Mouse (Mus musculus): Measurements from ENCODE around the gene Cnr2. TPM values are rescaled to one million over a fixed set of nuclear protein-coding genes. Genes with fewer than 3 reads are reported as not detected.
"Not testable (repeated sequence)": the region's sequence is repeated elsewhere in the genome, so short reads cannot be mapped to it uniquely, and the experiment has no call there.

The Cnr2 gene
- total RNA-seq, 2 experiments from 2014 or later: 2.4 to 3.9 TPM

DNA sequence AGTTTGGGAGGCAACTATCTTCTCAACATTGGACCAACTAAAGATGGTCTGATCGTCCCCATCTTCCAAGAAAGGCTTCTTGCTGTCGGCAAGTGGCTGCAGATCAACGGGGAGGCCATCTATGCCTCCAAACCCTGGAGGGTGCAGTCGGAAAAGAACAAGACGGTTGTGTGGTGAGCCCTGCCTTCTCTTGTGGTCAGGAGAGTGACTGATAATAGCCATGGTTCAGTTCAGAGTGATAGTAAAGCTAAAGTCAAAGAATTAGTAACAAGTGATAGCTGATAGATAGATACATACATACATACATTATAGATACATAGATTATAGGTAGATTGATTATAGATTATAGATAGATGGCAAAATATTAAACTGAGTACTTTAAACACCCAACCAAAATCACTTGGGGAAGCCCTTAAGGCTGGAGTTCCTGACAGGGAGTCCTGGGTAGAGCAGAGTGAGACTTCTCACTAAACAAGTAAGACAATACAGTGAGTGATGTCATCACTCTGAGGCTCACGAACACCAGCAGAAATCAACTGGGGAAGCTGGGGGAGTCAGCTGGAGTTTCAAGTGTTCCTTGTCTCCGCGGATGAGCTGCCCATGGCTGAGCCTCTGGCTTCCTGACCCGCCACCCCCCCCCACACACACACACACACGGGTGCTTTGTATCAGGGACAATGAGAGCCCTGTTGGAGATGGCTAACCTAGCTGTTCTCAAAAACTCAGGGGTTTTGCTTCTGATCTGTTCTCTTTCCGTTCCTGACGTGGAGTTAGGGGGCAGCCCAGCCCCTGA, 39.7 kb downstream of the Cnr2 start:
- no peak for DNase-seq

DNA sequence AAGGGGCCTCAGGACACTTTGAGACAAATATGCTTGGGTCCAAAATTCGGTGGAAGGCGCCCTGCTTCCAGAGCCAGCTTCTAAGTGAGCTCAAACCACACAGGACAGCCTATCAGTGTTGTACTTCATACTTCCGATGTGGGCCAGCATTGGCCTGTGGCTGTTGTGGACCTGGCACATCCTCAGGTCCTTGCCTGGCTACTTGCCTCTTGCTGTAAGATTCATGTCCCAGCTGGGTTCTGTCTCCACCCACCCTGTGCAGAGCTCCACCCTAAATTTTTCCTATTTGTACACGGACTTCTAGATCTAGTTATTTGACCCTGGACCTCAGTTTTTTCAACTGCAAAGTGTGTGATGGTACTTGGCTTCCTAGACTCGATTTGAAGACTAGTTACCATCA, 40.3 kb downstream of the Cnr2 start:
- DNase-seq: peak; percentile 55

DNA sequence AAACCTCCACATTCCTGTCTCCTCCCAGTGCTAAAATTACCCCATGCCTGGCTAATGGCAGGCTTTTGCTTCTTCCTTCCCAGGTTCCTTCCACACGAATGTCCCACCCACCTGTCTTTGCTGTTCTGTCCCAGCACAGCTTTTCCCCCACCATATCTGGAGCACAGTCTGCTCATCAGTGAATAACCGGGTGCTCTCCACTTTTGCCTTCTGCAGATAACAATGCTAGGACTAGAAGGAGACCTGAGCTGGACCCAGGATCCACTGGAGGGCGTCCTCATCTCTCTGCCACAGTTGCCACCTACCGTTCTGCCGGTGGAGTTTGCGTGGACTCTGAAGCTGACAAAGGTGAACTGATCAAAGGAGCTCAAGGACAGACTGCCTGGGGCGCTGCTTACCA, 43.7 kb downstream of the Cnr2 start:
- DNase-seq: no peak

DNA sequence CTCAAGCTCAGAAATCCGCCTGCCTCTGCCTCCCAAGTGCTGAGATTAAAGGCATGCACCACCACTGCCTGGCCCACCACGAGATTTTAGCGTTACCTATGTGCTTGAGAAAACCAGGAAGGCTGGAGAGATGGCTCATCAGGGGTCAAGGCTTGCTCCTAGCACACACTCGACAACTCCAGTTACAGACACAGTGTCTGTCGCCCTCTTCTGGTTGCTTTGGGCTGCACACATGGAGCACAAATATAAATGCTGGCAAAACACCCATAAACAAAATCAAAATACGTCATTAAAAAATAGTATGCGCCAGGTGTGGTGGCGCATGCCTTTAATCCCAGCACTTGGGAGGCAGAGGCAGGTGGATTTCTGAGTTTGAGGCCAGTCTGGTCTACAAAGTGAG, 45.8 kb downstream of the Cnr2 start:
- not testable (repeated sequence) for DNase-seq

DNA sequence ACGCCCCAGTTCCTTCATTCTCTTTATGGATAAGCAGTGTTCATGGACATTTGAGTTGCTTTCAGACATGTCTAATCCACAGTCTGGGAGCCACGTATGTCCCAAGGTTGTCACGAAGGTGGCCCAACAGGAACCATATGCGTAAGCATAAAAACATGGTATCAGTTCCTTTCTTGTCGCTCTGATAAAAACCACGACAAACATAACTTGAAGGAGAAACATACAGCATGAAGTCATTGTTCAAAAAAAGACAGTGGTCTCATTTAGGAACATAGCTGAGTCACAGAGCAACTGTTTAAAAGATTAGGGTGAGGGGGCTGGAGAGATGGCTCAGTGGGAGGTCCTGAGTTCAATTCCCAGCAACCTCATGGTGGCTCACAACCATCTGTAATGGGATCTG, 47.0 kb downstream of the Cnr2 start:
- no peak for DNase-seq

DNA sequence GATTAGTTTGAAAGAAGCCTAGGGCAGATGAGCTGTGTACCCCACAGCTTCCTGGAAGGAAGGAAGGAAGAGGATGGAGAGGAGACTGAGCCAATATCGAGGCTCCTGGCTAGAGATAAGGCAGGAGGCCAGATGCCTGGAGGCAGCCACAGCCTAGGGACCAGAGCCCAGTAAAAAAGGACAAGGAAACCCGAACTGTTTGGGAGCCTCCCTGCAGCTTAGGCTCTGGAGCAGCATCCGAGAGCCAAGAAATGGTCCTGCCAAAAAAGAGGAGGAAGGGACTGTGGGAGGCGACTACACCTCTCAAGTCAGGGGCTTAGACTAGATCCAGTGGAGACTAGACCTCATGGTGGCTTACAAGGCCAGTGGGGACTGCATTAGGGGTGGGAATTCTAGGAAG, 48.2 kb downstream of the Cnr2 start:
- no peak for DNase-seq

DNA sequence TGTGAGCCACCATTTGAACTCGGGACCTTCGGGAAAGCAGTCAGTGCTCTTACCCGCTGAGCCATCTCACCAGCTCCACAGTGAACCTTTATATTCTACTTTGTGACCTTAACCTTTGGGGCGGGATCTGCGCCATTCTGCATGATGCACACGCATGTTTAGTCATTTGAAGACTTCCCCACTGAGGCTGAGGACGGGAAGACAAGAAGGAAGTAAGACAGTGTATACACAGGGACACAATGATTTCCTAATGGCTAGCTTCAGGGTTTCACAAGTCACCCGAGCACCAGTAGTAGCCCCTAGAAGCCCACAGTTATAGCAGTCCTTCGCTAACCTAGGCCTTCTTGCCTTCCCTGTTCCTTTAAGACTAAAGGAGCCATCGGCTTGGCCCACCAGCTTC, 50.5 kb downstream of the Cnr2 start:
- DNase-seq: no peak

DNA sequence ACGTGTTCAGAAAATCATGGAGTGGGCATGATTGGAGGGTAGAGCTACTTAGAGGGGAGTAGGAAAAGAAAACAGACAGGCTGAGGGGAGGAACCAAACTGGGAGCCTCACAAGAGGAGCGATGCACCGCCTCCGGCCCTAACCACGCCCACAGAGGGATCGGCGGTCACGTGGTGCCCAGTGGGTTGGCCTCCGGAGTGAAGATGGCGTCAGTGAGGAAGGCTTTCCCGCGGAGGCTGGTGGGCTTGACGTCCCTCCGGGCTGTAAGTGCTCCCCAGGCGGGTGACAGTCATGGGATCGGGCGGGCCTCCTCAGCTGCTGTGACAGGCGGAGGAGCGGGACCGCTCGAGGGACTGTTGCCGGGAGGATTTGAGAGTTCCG, 51.1 kb downstream of the Cnr2 start, which contains the start of gene Hmgcl:
Gene Hmgcl (plus strand): TSS at position 171 of the 381 bp plus-strand sequence.
- DNase-seq: peak; percentile 98

DNA sequence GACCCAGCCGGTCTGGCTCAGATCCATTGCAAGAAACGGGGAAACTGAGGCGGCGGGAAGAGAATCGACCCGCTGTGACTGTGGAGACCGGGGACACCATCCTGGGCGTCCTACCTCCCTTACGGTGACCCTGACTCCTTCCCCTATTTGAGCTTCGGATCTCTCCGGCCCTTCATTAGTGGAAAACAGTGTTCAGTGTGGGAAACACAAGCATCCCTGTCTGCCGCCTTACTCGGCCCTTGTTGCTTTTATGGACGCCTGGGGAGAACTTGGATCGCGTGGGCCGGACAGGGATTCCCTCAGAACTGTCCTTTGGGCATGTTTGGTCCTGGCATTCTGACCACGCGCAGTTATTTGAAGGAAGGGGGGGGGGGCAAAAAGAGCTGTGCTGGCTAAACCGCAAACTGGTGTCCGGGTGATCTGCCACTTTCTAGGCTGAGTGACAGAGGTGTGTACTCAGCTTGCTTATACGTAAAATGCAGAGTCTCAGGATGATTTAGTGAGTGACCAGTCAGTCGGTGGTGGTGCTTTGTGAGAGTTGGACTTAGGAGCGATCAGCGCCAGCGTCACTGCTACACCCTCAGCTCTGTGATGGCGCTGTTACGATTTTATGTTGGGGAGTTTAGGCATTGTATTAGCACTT, 51.6 kb downstream of the Cnr2 start:
- DNase-seq: no peak

DNA sequence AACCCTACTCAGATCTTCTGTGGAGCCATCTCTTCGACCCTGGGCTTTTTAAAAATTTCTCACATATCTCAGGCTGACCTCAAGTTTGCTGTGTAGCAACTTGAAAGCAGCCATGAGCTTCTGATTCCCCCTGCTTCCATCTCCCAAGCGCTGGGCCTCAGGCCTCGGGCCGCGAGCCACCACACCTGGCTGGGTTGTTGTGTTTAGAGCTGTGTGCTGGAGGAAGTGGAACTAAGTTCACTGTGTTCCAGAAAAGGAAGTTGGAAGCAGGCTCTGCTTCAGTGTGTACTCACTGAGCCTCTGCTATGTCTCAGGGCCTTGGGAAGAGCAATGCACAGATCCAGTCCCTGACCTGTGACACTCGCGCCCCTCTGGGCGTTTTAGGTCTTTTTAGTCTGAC, 52.9 kb downstream of the Cnr2 start:
- no peak for DNase-seq

DNA sequence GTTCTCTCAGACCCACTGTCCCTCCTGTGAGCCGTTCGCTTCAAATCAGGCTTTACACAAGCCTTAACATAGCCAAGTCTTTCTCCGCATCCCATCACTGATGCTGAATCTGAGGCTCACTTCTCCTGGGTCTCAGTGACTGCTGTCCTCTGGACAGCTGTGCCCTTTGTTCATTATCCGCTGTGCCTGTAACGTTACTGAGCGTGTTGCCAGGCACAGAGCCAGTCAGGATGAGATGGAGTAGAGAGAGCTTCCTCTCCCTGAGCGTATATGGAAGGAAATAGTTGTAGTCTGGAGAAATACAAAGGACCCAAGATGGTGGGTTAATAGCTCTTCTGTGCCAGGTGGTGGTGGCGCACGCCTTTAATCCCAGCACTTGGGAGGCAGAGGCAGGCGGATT, 54.3 kb downstream of the Cnr2 start:
- no peak for DNase-seq

DNA sequence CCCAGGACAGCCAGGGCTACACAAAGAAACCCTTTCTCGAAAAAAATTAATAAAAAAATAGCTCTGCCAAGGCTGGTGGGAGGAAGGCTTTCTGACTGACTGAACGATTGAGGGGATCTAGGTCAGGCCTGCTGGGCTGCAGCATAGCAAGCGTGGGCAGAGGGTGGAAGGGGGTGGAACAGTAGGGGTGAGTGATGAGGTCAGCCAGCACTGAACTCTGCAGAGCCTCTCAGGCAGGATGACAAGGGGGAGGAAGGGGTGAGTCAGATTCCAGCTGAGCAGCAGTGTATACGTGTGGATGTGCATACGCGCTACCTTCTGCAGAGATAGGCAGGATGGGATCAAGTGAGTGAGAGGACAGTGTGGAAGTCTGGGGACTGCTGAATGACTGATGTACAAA, 54.7 kb downstream of the Cnr2 start:
- DNase-seq: no peak

DNA sequence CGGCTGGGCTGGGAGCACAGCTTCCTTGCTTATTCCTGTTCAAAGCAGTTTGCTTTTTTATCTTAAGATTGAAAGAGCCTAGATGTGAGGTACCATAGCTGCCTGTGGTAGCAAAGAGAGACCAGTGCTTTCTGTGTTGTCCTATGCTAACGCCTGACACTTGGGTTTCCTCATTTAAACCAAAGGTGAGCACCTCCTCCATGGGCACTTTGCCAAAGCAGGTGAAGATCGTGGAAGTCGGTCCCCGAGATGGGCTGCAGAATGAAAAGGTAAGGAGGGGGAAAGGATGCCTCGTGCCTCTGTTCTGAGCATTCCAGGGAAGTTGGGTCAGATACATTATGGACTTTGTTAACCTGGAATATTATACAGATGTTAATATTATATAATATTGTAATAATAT, 55.2 kb downstream of the Cnr2 start:
- no peak for DNase-seq

DNA sequence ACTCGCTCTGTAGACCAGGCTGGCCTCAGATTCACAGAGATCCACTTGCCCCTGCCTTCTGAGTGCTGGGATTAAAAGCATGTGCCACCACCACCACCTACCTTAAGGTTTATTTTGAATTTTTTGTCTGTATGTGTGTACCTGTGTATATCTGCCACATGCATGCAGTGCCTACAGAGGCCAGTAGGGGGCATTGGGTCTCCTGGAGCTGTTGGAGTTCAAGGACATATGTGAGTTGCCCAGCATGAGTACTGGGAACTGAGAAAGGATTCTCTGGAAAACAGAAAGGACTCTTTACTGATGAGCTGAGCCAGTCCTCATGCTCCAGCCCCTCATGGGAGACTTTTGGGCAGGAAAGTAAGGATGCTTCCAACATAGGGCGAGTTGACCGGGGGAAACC, 56.3 kb downstream of the Cnr2 start:
- DNase-seq: no peak

DNA sequence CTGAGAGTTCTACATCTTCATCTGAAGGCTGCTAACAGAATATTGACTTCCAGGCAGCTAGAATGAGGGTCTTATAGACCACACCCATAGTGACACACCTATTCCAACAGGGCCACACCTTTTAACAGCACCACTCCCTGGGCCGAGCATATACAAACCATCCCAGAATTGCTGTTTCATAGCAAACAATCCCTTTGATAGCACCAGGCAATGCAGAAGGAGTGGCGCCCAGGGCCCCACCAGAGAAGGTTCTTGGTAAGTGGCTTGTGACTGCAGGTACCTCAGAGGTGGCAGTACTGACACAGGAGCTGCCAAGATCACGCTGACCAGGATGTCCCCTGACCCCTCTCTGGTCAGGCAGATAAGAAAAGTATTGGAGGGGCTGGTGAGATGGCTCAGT, 58.0 kb downstream of the Cnr2 start:
- DNase-seq: no peak

DNA sequence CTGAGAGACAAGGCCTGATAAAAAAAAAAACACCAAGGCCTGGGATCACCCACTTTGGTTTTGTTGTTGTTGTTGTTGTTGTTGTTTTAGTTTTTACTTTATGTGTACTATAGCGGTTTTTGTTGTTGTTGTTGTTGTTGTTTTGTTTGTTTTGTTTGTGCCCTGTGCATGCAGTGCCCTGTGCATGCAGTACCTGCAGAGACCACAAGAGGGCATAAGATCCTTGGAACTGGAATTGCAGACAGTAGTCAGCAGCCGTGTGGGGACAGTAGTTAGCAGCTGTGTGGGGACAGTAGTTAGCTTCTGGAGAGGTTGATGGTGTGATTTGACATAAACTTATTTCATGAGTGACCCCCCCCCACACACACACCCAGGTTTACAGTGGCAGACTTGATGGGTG, 59.0 kb downstream of the Cnr2 start:
- peak; percentile 85 for DNase-seq

DNA sequence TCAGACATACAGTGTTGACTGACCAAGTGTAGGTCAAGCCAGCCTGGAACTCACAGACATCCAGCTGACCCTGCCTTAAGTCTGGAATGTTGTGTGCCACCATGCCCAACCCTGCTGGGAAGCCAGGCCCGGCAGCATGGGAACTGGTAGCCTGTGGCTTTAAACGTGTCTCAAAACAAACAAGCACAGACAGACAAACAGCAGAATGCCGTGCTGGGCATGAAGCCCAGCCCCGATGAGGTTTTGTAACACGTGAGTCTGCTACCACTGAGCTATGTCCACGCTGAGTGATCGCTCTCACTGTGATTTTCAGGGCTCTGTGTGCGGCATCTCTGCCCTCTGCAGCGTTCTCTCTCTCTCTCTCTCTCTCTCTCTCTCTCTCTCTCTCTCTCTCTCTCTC, 60.7 kb downstream of the Cnr2 start:
- DNase-seq: no peak

DNA sequence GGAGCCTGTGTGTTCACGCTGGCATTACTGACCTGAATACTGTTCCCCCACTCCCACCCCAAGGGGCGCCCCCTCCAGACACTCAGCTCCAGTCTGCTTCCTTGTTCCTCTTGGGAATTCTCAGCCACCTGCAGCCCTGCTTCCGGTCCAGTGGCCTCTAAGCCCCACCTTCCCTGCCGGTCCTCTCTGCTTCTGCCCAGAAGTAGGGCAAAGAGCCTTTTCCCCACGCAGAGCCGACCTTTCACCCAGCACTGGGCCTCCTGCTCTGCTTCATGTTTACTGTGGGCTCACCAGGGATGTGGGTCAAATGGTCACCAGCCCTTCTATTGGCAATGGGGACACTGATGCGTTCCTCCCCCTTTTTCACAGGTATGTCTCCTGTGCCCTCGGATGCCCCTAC, 63.2 kb downstream of the Cnr2 start:
- peak; percentile 73 for DNase-seq

DNA sequence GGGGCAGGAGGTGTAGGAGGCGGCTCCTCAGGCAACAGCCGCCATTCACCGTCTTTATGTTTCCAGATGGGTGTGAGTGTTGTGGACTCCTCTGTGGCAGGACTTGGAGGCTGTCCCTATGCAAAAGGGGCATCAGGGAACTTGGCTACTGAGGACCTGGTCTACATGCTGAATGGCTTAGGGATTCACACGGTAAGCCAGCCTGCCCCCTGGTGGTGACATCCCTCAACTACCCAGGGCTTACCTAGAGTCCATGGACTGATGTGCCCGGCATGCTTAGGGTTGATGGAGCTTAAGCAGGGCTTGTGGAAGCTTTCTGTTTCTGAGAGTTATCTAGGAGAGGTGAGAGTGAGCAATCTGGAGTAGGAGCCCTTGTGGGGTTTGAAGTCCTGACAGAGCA, 65.5 kb downstream of the Cnr2 start:
- DNase-seq: peak; percentile 89

DNA sequence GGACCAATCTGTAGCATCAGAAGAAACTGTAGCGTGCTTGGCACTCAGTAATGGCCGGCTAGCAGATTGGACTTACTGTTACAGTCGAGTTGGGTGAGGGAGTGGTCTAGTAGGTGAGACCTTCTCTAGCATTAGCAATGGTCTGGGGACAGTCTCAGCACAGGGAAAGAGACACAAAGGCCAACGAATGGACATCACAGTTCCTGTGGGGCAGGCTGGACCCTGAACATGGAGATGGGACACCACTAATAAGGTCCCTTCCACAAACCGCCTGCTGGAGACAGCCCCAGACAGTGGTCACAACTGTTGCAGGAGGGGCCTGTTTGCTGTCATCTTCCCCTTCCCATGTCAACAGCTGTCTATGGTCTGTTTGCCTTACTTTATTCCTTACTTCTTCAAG, 66.5 kb downstream of the Cnr2 start:
- no peak for DNase-seq

DNA sequence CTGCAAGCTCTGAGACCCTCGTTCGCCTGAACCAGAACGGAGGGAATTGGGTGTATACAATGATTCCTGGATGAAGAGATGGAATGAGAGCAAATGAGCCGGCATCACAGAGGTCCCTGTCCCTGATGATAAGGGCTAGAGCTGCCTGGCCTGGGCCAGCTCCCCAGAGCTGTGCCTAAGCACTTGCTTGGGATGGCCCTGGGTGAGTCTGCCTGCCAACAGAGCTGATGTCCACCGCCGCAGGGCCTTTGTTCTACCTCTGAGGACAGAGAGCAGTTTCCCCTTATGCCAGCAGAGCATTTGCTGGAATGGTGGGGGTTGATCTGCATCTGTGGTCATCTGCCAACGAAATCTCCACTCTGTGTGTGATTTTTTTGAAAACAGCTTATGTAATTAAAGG, 67.0 kb downstream of the Cnr2 start:
- DNase-seq: no peak

DNA sequence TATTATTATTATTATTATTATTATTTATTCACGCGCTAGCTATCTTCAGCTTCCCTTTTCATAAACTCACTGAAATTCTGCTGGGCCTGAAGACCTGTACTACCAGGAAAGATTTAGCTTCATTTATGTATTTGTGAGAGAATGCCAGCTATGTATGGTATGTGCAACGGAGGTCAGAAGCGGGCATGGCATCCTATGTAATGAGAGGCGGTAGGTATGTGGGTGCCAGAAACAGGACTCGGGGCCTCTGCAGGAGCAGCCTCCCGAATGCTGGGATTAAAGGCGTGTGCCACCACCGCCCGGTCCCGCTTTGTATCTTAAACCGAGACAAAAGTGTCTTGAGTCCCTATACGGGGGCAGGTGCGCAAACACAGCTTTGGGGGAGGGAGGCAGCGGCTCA, 67.8 kb downstream of the Cnr2 start:
- no peak for DNase-seq

DNA sequence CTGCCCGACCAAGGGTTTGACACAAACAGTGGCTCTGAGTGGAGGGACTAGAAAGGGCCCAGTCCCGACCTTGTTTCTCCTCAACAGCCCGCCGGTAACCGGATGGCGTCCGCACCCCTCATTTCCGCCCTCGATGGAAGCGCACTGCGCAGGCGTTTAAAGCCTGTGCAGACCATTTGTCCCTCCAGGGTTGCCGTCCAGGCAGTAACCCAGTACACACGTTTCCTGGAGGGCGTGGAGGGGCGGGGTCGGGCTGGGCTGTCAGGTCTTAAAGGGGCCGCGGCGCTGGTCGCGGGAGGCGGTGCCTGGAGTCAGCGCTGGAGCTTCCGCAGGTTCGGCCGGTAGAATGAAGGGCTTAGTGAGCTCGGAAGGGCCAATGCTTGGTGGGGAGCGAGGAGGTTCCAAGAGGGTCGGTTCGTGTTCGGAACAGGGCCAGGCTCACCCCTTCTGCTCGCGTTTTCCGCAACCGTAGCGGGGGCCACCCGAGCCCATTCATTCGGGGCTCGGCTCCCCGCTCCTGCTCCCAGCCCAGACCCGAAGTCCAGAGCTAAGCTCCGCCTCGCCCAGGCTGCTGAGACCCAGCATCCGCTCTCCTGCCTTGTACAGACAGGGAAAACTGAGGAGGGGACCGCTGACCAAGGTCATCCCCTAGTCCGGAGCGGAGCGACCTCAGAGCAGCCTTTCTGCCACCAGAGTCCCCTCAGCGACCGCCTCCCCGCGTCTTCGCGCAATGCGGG, 68.4 kb downstream of the Cnr2 start, which contains the start of gene Gale:
Gene Gale (plus strand): TSS at position 271 of the 737 bp plus-strand sequence.
- DNase-seq: peak; percentile 98

All from adrenal gland, postnatal 10 days (tissue).